14 mouse cellular contexts compared by ENCODE assay signal in the genomic region with DNA sequence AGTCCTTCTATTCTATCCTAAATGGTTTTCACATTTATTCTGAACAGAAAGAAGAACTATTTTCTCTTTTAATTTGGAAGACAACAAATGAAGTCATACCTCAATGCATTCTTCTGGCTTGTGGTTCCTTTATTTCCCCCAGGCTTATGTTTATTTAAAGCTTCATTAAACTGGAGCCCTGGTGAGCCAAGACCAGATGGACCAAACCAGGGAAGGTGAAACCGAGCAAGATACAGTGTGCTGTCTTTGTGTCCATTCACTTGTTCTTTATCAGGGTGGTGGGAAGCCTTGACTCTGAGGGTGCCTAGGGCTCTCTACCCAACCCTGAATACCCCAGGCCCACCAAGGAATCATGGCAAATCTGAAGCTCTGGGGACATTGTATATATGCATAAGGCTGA.
"Had no signal": no experiment of that assay in that cellular context is flagged by ENCODE, and none has a peak within 500 bp of the region (broad histone marks: within the 10 kb centered on the region; RNA-seq: fewer than 3 reads in every experiment).

No protein-coding gene starts in this region.

- ATAC-seq: liver, postnatal 0 days; midbrain, embryonic 13.5 days had no signal

- H3K9ac ChIP-seq: limb, embryonic 15.5 days; liver, embryonic 13.5 days; liver, postnatal 0 days; lung, embryonic 15.5 days; midbrain, embryonic 13.5 days had no signal

- H3K9me3 ChIP-seq: limb, embryonic 15.5 days; liver, embryonic 13.5 days; lung, embryonic 15.5 days; midbrain, embryonic 13.5 days had no signal

- DNase-seq: kidney, postnatal 36 days; layer of hippocampus, adult 9-11 months; layer of hippocampus, postnatal 36 days; liver, embryonic 13.5 days; liver, postnatal 0 days; lung, postnatal 14 days; right cerebral cortex, adult 18-20 months; right cerebral cortex, postnatal 25 days; thymus, postnatal 14 days had no signal

- H3K27ac ChIP-seq: kidney, postnatal 0 days; limb, embryonic 15.5 days; liver, embryonic 13.5 days; lung, embryonic 15.5 days; midbrain, embryonic 13.5 days; stomach, postnatal 0 days had no signal

- H3K4me1 ChIP-seq: limb, embryonic 15.5 days; liver, embryonic 13.5 days; lung, embryonic 15.5 days; midbrain, embryonic 13.5 days had no signal

- H3K36me3 ChIP-seq: limb, embryonic 15.5 days; liver, embryonic 13.5 days; lung, embryonic 15.5 days; midbrain, embryonic 13.5 days had no signal

- H3K4me3 ChIP-seq: limb, embryonic 15.5 days; liver, embryonic 13.5 days; lung, embryonic 15.5 days; midbrain, embryonic 13.5 days had no signal

- H3K4me2 ChIP-seq: limb, embryonic 15.5 days; liver, embryonic 13.5 days; lung, embryonic 15.5 days; midbrain, embryonic 13.5 days had no signal

- H3K27me3 ChIP-seq: limb, embryonic 15.5 days; liver, embryonic 13.5 days; lung, embryonic 15.5 days; midbrain, embryonic 13.5 days had no signal
